Mouse (Mus musculus) forebrain, embryonic 10.5 days (tissue): ENCODE measurements around the gene Nek8. TPM values are rescaled to one million over a fixed set of nuclear protein-coding genes. Genes with fewer than 3 reads are reported as not detected.
"Not testable (repeated sequence)": the region's sequence is repeated elsewhere in the genome, so short reads cannot be mapped to it uniquely, and the experiment has no call there.

Experiments used
- DNase-seq: peaks from one replicate; pipeline ENCODE4 v3.0.0-alpha.2; 2017; ENCODE audit warnings: low spot score; ENCODE audit errors: extremely low spot score
- H3K27ac ChIP-seq: fragments of 300-500 bp; sonication (generic); 2 replicates; pipeline ENCODE4 v1.5.1; 2016; ENCODE audit warnings: mild to moderate bottlenecking
- H3K27me3 ChIP-seq: fragments of 300-500 bp; sonication (generic); 2 replicates; pipeline ENCODE4 v1.6.1; 2016; ENCODE audit warnings: mild to moderate bottlenecking; ENCODE audit not compliant: poor library complexity, severe bottlenecking
- H3K36me3 ChIP-seq: fragments of 300-500 bp; sonication (generic); replicated peaks from 2 replicates; pipeline ENCODE4 v1.6.1; 2016; ENCODE audit warnings: mild to moderate bottlenecking, moderate library complexity
- H3K4me1 ChIP-seq: fragments of 300-500 bp; sonication (generic); 2 replicates; pipeline ENCODE4 v1.6.1; 2016
- H3K4me3 ChIP-seq: fragments of 300-500 bp; sonication (generic); 2 replicates; pipeline ENCODE4 v1.5.1; 2016; ENCODE audit warnings: mild to moderate bottlenecking, moderate library complexity
- H3K9me3 ChIP-seq: fragments of 300-500 bp; sonication (generic); 2 replicates; pipeline ENCODE4 v1.6.1; 2016; ENCODE audit warnings: mild to moderate bottlenecking, moderate library complexity
- WGBS: fragments of 180-500 bp; shearing (Covaris S2); methylation state at CpG from one replicate; pipeline ENCODE4 v1.1.7; 2016; 5-methylcytosine and 5-hydroxymethylcytosine counted together
- polyA plus RNA-seq: library from polyadenylated mRNA; unstranded; fragments of >200 nt; fragmentation: Nextera tagmentation; extraction: Ambion mirVana; gene quantifications from 2 replicates; pipeline ENCODE4 v1.2.1, GENCODE M21; 2016

The Nek8 gene
- polyA plus RNA-seq, 1 experiment from 2014 or later = 11.7 TPM

- 90% methylated on average over 2 of the region's 2 CpGs for WGBS
- H3K27me3 ChIP-seq = no peaks in the 10 kb centered on the region
- no peaks in the 10 kb centered on the region for H3K4me1 ChIP-seq
- no peak overlapping the region for H3K4me3 ChIP-seq
- H3K27ac ChIP-seq = no peak overlapping the region
- no peak for DNase-seq
- H3K9me3 ChIP-seq = no peaks in the 10 kb centered on the region
- peaks cover 58% of the 10 kb centered on the region for H3K36me3 ChIP-seq
Observed at GRCm38 (mm10) chr11:78143520-78143919, 33.0 kb downstream of the Nek8 start.

GRCm38 (mm10) chr11:78140665-78141064, 35.8 kb downstream of the Nek8 start:
- DNase-seq = no peak
- Histone ChIP-seq H3K4me1 (0 out of 2 replicates have a peak, but pooled peaks cover 4% of the 10 kb centered on the region), H3K9me3 (no peaks in the 10 kb centered on the region), H3K36me3 (peaks cover 29% of the 10 kb centered on the region), H3K4me3 (no peak overlapping the region), H3K27me3 (no peaks in the 10 kb centered on the region), H3K27ac (no peak overlapping the region)
- WGBS = 83% methylated on average over 5 of the region's 5 CpGs

GRCm38 (mm10) chr11:78138023-78138422, 38.5 kb downstream of the Nek8 start:
- no peak for DNase-seq
- Histone ChIP-seq H3K27ac (no peak overlapping the region), H3K9me3 (no peaks in the 10 kb centered on the region), H3K4me3 (no peak overlapping the region), H3K36me3 (peaks cover 5% of the 10 kb centered on the region), H3K27me3 (no peaks in the 10 kb centered on the region), H3K4me1 (0 out of 2 replicates have a peak, but pooled peaks cover 4% of the 10 kb centered on the region)
- WGBS = 92% methylated on average over 3 of the region's 3 CpGs

GRCm38 (mm10) chr11:78137584-78137983, 38.9 kb downstream of the Nek8 start:
- no peaks in the 10 kb centered on the region for H3K9me3 ChIP-seq
- H3K27me3 ChIP-seq = no peaks in the 10 kb centered on the region
- H3K27ac ChIP-seq = no peak overlapping the region
- no peak overlapping the region for H3K4me3 ChIP-seq
- H3K36me3 ChIP-seq = peaks cover 2% of the 10 kb centered on the region; the same call in 1 of the 2 replicates
- DNase-seq = no peak
- 0 out of 2 replicates have a peak, but pooled peaks cover 4% of the 10 kb centered on the region for H3K4me1 ChIP-seq
- WGBS = 80% methylated on average over 4 of the region's 4 CpGs

GRCm38 (mm10) chr11:78136132-78136531, 40.3 kb downstream of the Nek8 start:
- H3K36me3 ChIP-seq = peaks cover 11% of the 10 kb centered on the region
- no peaks in the 10 kb centered on the region for H3K9me3 ChIP-seq
- no peak overlapping the region for H3K4me3 ChIP-seq
- 94% methylated on average over 1 of the region's 1 CpGs for WGBS
- DNase-seq = no peak
- H3K27ac ChIP-seq = no peak overlapping the region
- 0 out of 2 replicates have a peak, but pooled peaks cover 4% of the 10 kb centered on the region for H3K4me1 ChIP-seq
- no peaks in the 10 kb centered on the region for H3K27me3 ChIP-seq

- H3K4me1 ChIP-seq, H3K9me3 ChIP-seq, H3K27me3 ChIP-seq, H3K27ac ChIP-seq, DNase-seq, H3K4me3 ChIP-seq: not testable (repeated sequence)
- WGBS = 94% methylated on average over 7 of the region's 7 CpGs
- peaks cover 17% of the 10 kb centered on the region for H3K36me3 ChIP-seq
Observed at GRCm38 (mm10) chr11:78135314-78135713, 41.2 kb downstream of the Nek8 start.

GRCm38 (mm10) chr11:78134344-78134743, 42.1 kb downstream of the Nek8 start:
- Histone ChIP-seq H3K4me3 (no peak overlapping the region), H3K9me3 (no peaks in the 10 kb centered on the region), H3K27ac (no peak overlapping the region), H3K4me1 (0 out of 2 replicates have a peak, but pooled peaks cover 4% of the 10 kb centered on the region), H3K36me3 (peaks cover 23% of the 10 kb centered on the region), H3K27me3 (no peaks in the 10 kb centered on the region)
- no peak for DNase-seq
- WGBS = 82% methylated on average over 3 of the region's 3 CpGs

- H3K27ac ChIP-seq = no peak overlapping the region
- peaks cover 27% of the 10 kb centered on the region for H3K36me3 ChIP-seq
- no peaks in the 10 kb centered on the region for H3K9me3 ChIP-seq
- no peak overlapping the region for H3K4me3 ChIP-seq
- DNase-seq = no peak
- WGBS = 97% methylated on average over 6 of the region's 6 CpGs
- H3K4me1 ChIP-seq = 0 out of 2 replicates have a peak, but pooled peaks cover 4% of the 10 kb centered on the region
- H3K27me3 ChIP-seq = no peaks in the 10 kb centered on the region
Observed at GRCm38 (mm10) chr11:78133915-78134314, 42.6 kb downstream of the Nek8 start.

GRCm38 (mm10) chr11:78129458-78129857, 47.0 kb downstream of the Nek8 start:
- H3K9me3 ChIP-seq = no peaks in the 10 kb centered on the region
- H3K4me3 ChIP-seq = no peak overlapping the region
- no peak for DNase-seq
- no peaks in the 10 kb centered on the region for H3K27me3 ChIP-seq
- H3K36me3 ChIP-seq = peaks cover 35% of the 10 kb centered on the region
- H3K4me1 ChIP-seq = peaks cover 7% of the 10 kb centered on the region
- WGBS = 94% methylated on average over 8 of the region's 8 CpGs
- no peak overlapping the region for H3K27ac ChIP-seq

GRCm38 (mm10) chr11:78126739-78127138, 49.7 kb downstream of the Nek8 start:
- Histone ChIP-seq H3K36me3 (peaks cover 41% of the 10 kb centered on the region), H3K27ac (no peak overlapping the region), H3K4me3 (no peak overlapping the region), H3K27me3 (no peaks in the 10 kb centered on the region), H3K4me1 (peaks cover 7% of the 10 kb centered on the region), H3K9me3 (no peaks in the 10 kb centered on the region)
- 97% methylated on average over 4 of the region's 4 CpGs for WGBS
- no peak for DNase-seq

GRCm38 (mm10) chr11:78125691-78126090, 50.8 kb downstream of the Nek8 start:
- H3K27ac ChIP-seq = no peak overlapping the region
- peaks cover 7% of the 10 kb centered on the region for H3K4me1 ChIP-seq
- H3K36me3 ChIP-seq = peaks cover 31% of the 10 kb centered on the region
- WGBS = 90% methylated on average over 6 of the region's 6 CpGs
- H3K9me3 ChIP-seq = no peaks in the 10 kb centered on the region
- H3K27me3 ChIP-seq = no peaks in the 10 kb centered on the region
- H3K4me3 ChIP-seq = no peak overlapping the region
- DNase-seq = no peak

GRCm38 (mm10) chr11:78123782-78124181, 52.7 kb downstream of the Nek8 start:
- no peak for DNase-seq
- H3K4me1 ChIP-seq = peaks cover 7% of the 10 kb centered on the region
- no peak overlapping the region for H3K27ac ChIP-seq
- no peaks in the 10 kb centered on the region for H3K27me3 ChIP-seq
- no peak overlapping the region for H3K4me3 ChIP-seq
- H3K36me3 ChIP-seq = peaks cover 19% of the 10 kb centered on the region
- no peaks in the 10 kb centered on the region for H3K9me3 ChIP-seq

GRCm38 (mm10) chr11:78122815-78123214, 53.7 kb downstream of the Nek8 start:
- DNase-seq = no peak
- Histone ChIP-seq H3K27me3 (no peaks in the 10 kb centered on the region), H3K36me3 (peaks cover 19% of the 10 kb centered on the region), H3K4me1 (peaks cover 7% of the 10 kb centered on the region), H3K4me3 (no peak overlapping the region), H3K9me3 (no peaks in the 10 kb centered on the region), H3K27ac (no peak overlapping the region)
- WGBS = 91% methylated on average over 4 of the region's 4 CpGs

- peaks cover 13% of the 10 kb centered on the region for H3K4me1 ChIP-seq
- WGBS = 88% methylated on average over 5 of the region's 5 CpGs
Observed at GRCm38 (mm10) chr11:78121176-78121575, 55.3 kb downstream of the Nek8 start.

More at GRCm38 (mm10) chr11:78121176-78121575, 55.3 kb downstream of the Nek8 start:
- Histone ChIP-seq H3K9me3 (no peaks in the 10 kb centered on the region), H3K4me3 (no peak overlapping the region), H3K27me3 (no peaks in the 10 kb centered on the region), H3K27ac (no peak overlapping the region), H3K36me3 (peaks cover 10% of the 10 kb centered on the region)
- DNase-seq = no peak
